8 mouse cellular contexts compared by ENCODE assay signal in genomic region chr17:56756703-56757399, GRCm38 (mm10). TPM values are rescaled to one million over a fixed set of nuclear protein-coding genes. Genes with fewer than 3 reads are reported as not detected.
DNase-seq lines count a peak whose midpoint lies in the region; ATAC-seq and TF ChIP-seq lines count a peak whose summit lies in the region.

No protein-coding gene starts in this region.

- H3K4me3 ChIP-seq in limb, embryonic 14.5 days (replicated peaks; ENCODE audit: low read length), result peak overlapping the region; percentile 44

- peak overlapping the region; percentile 67 for H3K4me2 ChIP-seq in limb, embryonic 14.5 days (replicated peaks; ENCODE audit: low read depth, low read length, severe bottlenecking)

- WGBS in limb, embryonic 14.5 days, result under 1% methylated on average over 51 of the region's 51 CpGs

- H3K9ac ChIP-seq in limb, embryonic 14.5 days (ENCODE audit: low read depth, low read length, severe bottlenecking), result peak overlapping the region; percentile 47

- no peaks in the 10 kb centered on the region for H3K9me3 ChIP-seq in limb, embryonic 14.5 days (ENCODE audit: control insufficient read depth, low read length)

- H3K4me1 ChIP-seq in limb, embryonic 14.5 days (ENCODE audit: control insufficient read depth, insufficient read depth, low read length), result peaks cover 16% of the 10 kb centered on the region

- TF ChIP-seq POLR2A in brain, embryonic 14.5 days (IDR thresholded peaks at IDR 0.05; ENCODE audit: borderline replicate concordance, extremely low read depth, insufficient read depth, insufficient read length, poor library complexity, severe bottlenecking), result no peak
- TF ChIP-seq POLR2A in limb, embryonic 14.5 days (IDR thresholded peaks at IDR 0.05; ENCODE audit: borderline replicate concordance, extremely low read depth, insufficient read depth, insufficient read length), result no peak

- intact Hi-C loops in heart, postnatal 25 days (cut with DNase I), result loop anchor here (2.0 kb wide), 2 partner anchors 38 to 62 kb away; partner anchors contain the start of gene Vmac

- DNase-seq in heart, adult 11 months, result peak; percentile 94
- no peak for DNase-seq in heart, postnatal 25 days (ENCODE audit: low spot score)
- DNase-seq in brain, embryonic 14.5 days (ENCODE audit: low read depth), result no peak
- DNase-seq in heart, postnatal 4 days, result peak; percentile 63
- no peak for DNase-seq in limb, embryonic 14.5 days (ENCODE audit: low spot score)
- peak; percentile 36 for DNase-seq in naive thymus-derived CD4-positive, alpha-beta T cell, adult 2 months (ENCODE audit: low read depth)
- DNase-seq in adipocyte (ENCODE audit: low spot score), result no peak
- DNase-seq in layer of hippocampus, adult 9-11 months, result no peak

- ATAC-seq in limb, embryonic 14.5 days (ENCODE audit: low FRiP score, low read depth), result 0 out of 2 replicates have a peak, but pooled peaks have one; percentile 3

- TF ChIP-seq CTCF in brain, embryonic 14.5 days (IDR thresholded peaks at IDR 0.05; ENCODE audit: borderline replicate concordance, extremely low read depth, insufficient read depth, insufficient read length), result 0 out of 2 replicates have a peak, but pooled peaks have one; percentile 26

- H3K27ac ChIP-seq in limb, embryonic 14.5 days (replicated peaks; ENCODE audit: low read depth, low read length), result no peak overlapping the region

- H3K36me3 ChIP-seq in limb, embryonic 14.5 days (ENCODE audit: control insufficient read depth, insufficient read depth, low read length), result no peaks in the 10 kb centered on the region

- peaks cover 45% of the 10 kb centered on the region for H3K27me3 ChIP-seq in limb, embryonic 14.5 days (ENCODE audit: control insufficient read depth, insufficient read depth, low read length)

RNA-seq across cellular contexts. Expression of gene Nrtn, which starts 0.5 kb away (rescaled TPM):
- 10 to 100 TPM; 25.7 to 28.8 TPM for total RNA-seq in heart, postnatal 25 days (2021)
- 5.2 and 5.4 TPM in 2 replicates for polyA plus RNA-seq in brain, embryonic 14.5 days (2012; rRNA removed)
- total RNA-seq in heart, postnatal 4 days (2021), result 10 to 100 TPM; 22.4 to 22.5 TPM
- polyA plus RNA-seq in limb, embryonic 14.5 days (2012; rRNA removed), result 24.1 and 36.7 TPM in 2 replicates
- polyA plus RNA-seq in limb, embryonic 14.5 days (2014; fragmentation: Nextera tagmentation; extraction: Ambion mirVana), result 31.9 and 36.5 TPM in 2 replicates

RNA-seq across cellular contexts. Expression of gene Dus3l, which starts 7.7 kb away (rescaled TPM):
- 10 to 100 TPM; 18.3 to 18.8 TPM for total RNA-seq in heart, postnatal 25 days (2021)
- polyA plus RNA-seq in brain, embryonic 14.5 days (2012; rRNA removed), result 139 and 198 TPM in 2 replicates
- total RNA-seq in heart, postnatal 4 days (2021), result 10 to 100 TPM; 22.8 to 23.5 TPM
- polyA plus RNA-seq in limb, embryonic 14.5 days (2012; rRNA removed), result 107 and 144 TPM in 2 replicates
- polyA plus RNA-seq in limb, embryonic 14.5 days (2014; fragmentation: Nextera tagmentation; extraction: Ambion mirVana), result 43.6 and 44.4 TPM in 2 replicates

RNA-seq across cellular contexts. Expression of gene Prr22, which starts 13.2 kb away (rescaled TPM):
- under 1 TPM; 0.13 to 0.22 TPM for total RNA-seq in heart, postnatal 25 days (2021)
- 3.1 and 3.9 TPM in 2 replicates for polyA plus RNA-seq in brain, embryonic 14.5 days (2012; rRNA removed)
- under 1 TPM; 0.41 to 0.61 TPM for total RNA-seq in heart, postnatal 4 days (2021)
- polyA plus RNA-seq in limb, embryonic 14.5 days (2012; rRNA removed), result 4.5 and 5.0 TPM in 2 replicates
- polyA plus RNA-seq in limb, embryonic 14.5 days (2014; fragmentation: Nextera tagmentation; extraction: Ambion mirVana), result 0.58 and 0.97 TPM in 2 replicates

RNA-seq across cellular contexts. Expression of gene Vmac, which starts 39.0 kb away (rescaled TPM):
- 1 to 10 TPM; 5.0 to 5.2 TPM for total RNA-seq in heart, postnatal 25 days (2021)
- 18.2 and 18.8 TPM in 2 replicates for polyA plus RNA-seq in brain, embryonic 14.5 days (2012; rRNA removed)
- 1 to 10 TPM; 5.3 to 8.0 TPM for total RNA-seq in heart, postnatal 4 days (2021)
- 23.4 and 24.1 TPM in 2 replicates for polyA plus RNA-seq in limb, embryonic 14.5 days (2012; rRNA removed)
- polyA plus RNA-seq in limb, embryonic 14.5 days (2014; fragmentation: Nextera tagmentation; extraction: Ambion mirVana), result 24.1 and 25.0 TPM in 2 replicates

RNA-seq across cellular contexts. Expression of gene Ndufa11, which starts 39.3 kb away (rescaled TPM):
- 100 to 1,000 TPM; 913 to 934 TPM for total RNA-seq in heart, postnatal 25 days (2021)
- polyA plus RNA-seq in brain, embryonic 14.5 days (2012; rRNA removed), result 313 and 400 TPM in 2 replicates
- 100 to 1,000 TPM; 705 to 809 TPM for total RNA-seq in heart, postnatal 4 days (2021)
- polyA plus RNA-seq in limb, embryonic 14.5 days (2012; rRNA removed), result 251 and 322 TPM in 2 replicates
- polyA plus RNA-seq in limb, embryonic 14.5 days (2014; fragmentation: Nextera tagmentation; extraction: Ambion mirVana), result 469 and 480 TPM in 2 replicates

Comparison
In these comparisons a context has a peak if more than half of its experiments do, and no peak if none do; other contexts are left out.
1. DNase-seq: peak in heart, adult 11 months (single experiment), heart, postnatal 4 days (single experiment) and naive thymus-derived CD4-positive, alpha-beta T cell, adult 2 months (single experiment); none in heart, postnatal 25 days (single experiment), brain, embryonic 14.5 days (single experiment), limb, embryonic 14.5 days (single experiment), adipocyte (single experiment) and layer of hippocampus, adult 9-11 months (single experiment).